Mouse (Mus musculus): ENCODE results near the gene Pkn1.

The Pkn1 gene

DNA sequence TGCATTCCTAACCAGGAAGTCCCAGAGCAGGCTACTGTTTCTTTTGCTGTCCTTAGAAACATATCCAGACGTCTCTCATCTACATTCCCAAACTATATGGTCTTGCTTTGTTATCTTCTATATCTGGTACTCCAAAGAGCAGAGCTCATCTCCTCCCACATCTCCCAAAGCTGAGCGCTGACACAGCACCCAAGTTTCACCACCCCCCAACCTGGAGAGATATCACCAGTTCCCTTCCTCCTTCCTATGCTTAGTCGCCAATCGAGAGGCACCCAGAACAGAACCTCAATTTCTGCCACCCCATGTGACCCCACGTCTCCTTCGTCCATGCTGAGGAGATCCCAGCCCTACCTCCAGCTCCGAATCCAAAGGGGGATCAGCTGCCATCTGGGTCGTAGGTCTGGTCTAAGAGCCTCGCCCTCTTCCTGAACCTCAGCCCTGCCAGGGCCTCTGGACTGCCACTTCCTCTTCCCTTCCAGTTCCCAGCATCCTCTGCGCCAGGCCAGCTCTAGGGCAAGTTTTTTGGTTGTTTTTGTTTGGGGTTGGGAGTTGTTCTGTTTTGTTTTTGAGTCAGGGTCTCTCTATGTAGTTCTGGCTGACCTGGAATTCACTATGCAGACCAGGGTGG is 5.3 kb downstream of the Pkn1 start:
- DNase-seq (ENCODE audit: low spot score): no peak

DNA sequence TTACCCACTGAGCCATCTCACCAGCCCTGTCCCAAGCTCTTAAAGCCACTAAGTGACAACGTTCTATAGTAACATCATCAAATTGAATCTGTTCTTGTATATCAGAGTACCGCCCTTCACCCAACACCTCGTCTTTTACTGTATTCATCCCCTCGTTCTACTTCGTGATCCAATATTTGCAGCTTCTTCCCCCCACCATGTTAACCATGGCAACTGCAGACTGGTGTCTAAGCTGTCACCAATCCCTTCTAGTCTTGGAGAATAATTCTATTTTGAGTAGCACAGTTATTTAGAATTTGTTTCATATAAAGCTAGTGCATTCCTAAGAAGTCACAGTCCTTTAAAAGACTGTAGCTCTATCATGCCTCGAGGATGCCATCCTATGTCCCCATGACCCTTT is 9.7 kb downstream of the Pkn1 start:
- no peak for DNase-seq (ENCODE audit: low spot score)

DNA sequence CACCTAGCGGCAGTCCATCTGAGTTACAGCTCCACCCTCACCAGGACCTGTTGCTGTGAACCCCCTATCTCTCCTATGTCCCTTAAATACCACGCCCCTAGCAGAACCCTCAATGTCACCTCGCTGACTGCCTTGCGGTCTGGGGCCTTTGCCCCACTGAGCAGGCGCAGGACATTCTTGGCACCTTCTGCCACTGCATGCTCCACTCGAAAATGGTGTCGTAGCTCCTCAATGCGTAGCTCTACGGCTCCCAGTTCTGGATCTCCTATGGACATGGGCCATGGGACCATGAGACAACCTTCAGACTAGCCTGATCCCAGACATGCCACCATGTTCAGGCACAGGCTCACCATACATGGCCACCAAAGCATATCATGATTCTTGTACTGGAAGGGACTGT is 14.5 kb downstream of the Pkn1 start:
- DNase-seq (ENCODE audit: low spot score): no peak

DNA sequence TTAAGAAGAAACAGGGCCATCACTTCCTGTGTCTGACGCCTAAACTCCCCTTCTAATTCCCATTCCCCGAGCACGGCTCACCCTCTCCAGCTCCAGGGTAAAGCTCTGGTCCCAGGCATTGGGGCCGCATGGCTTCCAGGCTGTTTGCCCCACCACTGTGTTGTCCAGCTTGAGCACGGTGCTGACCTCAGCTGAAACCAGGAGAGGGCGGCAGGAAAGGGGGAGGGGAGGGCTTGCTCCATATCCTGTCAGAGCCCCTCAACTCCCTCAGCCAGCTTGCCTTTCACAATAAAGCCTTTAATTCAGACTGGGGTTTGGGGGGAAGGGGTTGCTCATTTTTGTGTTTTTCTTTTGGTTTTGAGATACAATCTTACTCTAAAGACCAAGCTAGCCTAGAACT is 17.9 kb downstream of the Pkn1 start:
- DNase-seq (ENCODE audit: low spot score): no peak

DNA sequence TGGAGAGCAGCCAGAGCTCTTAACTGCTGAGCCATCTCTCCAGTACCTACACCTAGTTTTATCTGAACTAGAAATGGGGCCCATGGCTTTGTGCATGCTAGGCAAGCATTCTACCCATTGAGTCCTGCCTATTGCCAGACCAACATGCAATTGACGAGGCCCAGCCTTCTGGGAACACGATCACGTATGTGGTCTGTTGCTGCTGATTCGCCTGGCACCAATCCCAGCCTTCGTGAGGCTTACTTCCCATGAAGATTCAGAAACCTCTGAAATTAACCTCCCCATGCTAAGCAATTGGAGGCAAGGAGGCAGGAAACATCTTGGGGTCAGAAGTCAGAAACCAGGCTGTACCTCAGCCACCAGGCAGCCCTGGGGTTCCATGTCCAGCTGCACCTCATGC is 18.4 kb downstream of the Pkn1 start:
- no peak for DNase-seq (ENCODE audit: low spot score)

DNA sequence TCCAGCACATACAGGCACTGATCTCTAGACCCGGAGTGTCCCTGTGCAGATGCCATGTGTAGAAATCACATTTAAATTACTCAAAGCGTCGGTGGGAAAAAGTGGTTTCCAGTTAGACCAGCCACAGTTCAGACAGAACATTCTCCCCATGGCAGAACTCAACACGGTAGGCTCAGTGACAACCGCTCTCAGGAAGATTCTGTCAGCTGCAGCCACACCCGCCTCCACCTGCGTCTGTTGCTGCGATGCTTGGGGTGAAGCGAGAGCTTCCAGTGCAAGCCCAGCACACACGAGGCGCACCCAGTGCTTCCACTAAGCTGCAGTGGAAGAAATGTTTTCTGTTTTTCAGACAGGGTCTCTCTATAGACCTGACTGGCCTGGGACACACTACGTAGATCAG is 19.1 kb downstream of the Pkn1 start:
- no peak for DNase-seq (ENCODE audit: low spot score)

DNA sequence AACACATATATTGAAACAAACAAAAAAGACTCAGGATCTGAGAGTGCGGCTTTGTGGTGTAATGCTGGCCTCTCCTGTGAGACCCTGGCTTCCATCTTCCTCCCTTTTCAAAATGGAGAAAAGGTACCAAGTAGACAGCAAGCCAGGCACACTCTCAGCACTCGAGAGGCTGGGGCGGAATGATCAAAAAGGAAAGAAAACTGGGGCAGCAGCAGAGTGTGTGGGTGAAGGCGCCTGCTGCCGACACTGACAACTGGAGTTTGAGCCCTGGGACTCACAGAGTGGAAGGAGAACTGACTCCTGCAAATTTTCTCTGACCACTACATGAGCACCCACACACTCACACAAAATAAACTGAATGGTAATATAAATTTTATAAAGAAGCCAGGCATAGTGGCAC is 24.5 kb downstream of the Pkn1 start:
- no peak for DNase-seq (ENCODE audit: low spot score)

DNA sequence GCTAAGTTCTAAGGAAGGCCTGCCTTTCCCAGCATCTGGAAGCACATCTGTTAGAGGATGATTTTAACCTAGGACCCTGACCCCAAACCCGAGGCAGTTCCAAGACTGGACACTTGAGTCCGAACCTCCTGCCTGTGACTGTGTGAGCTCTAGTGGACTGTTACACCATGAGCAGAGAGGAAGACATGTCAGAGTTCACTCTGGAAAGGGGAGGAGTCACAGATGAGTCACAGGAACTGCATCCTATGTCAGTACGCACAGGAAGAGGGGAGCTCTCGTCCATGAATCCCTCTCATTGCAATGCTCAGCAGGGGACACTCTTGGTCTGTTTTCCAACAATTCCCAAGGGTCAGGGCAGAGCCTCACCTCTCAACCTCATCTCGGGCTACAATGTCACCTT is 26.0 kb downstream of the Pkn1 start:
- no peak for DNase-seq (ENCODE audit: low spot score)

DNA sequence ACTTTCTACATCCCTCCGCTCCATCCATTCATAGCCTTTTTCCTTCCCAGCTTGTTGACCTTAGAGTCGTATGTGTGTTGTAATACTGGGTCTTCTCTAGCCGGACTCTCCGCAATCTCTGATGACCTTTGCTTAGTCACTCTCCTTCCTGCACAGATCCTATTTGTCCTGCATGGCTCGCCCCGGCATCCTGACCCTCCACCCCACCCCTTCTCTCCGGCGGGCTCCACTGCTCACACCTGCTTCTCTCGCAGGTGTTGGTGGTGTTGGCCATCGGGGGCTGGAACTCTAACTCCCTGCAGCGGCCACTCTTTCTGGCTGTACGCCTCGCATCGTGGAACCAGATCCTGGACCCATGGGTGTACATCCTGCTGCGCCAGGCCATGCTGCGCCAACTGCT is 30.0 kb downstream of the Pkn1 start:
- DNase-seq (ENCODE audit: low spot score): no peak

DNA sequence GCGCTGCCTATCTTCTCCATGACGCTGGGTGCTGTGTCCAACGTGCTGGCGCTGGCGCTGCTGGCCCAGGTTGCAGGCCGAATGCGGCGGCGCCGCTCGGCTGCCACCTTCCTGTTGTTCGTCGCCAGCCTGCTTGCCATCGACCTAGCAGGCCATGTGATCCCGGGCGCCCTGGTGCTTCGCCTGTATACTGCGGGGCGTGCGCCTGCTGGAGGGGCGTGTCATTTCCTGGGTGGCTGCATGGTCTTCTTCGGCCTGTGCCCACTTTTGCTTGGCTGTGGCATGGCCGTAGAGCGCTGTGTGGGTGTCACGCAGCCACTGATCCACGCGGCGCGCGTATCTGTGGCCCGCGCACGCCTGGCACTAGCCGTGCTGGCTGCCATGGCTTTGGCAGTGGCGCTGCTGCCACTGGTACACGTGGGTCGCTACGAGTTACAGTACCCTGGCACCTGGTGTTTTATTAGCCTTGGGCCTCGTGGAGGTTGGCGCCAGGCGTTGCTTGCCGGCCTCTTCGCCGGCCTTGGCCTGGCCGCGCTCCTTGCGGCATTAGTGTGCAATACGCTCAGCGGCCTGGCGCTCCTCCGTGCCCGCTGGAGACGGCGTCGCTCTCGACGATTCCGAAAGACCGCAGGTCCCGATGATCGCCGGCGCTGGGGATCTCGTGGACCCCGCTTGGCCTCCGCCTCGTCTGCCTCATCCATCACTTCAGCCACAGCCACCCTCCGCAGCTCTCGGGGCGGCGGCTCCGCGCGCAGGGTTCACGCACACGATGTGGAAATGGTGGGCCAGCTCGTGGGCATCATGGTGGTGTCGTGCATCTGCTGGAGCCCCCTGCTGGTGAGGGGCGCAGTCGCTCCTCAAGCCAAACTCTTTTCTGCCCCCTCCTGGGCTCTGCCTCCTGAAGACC is 30.7 kb downstream of the Pkn1 start:
- no peak for DNase-seq (ENCODE audit: low spot score)

DNA sequence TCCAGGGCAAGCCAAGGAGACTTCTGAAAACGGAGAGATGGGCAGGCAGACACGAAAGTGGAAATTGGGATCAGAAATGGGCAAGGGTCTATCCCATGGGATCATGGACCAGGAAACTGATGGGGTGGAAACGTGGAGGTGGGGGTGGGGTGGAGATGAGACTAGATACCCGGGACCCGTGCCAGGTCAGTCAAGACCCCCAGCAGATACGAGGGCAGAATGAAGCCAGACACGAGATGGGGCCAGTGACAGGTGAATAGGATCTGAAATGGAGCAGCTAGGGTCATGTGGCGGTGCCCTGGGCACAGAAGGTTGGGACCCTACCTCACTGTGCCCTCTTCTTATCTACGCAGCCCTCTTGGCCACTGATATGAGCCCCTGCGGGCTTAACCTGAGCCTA is 31.5 kb downstream of the Pkn1 start:
- no peak for DNase-seq (ENCODE audit: low spot score)

DNA sequence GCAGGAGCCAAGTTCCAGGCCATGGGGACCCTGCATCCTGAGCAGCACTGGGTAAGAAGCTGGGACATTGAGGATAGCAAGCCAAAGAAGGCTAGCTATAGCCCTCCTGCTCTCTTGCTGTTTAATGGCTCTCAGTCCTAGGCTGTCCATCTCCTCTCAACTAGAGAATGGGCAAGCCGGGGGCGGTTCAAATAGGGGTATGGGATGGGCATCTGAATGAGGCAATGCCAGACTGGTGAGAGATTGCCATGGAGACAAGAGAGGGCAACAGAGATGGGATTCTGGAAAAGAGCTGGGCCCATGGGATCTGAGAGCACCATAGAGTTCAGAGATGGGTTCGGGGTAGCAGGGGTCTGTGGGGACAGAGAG is 32.1 kb downstream of the Pkn1 start:
- no peak for DNase-seq (ENCODE audit: low spot score)

DNA sequence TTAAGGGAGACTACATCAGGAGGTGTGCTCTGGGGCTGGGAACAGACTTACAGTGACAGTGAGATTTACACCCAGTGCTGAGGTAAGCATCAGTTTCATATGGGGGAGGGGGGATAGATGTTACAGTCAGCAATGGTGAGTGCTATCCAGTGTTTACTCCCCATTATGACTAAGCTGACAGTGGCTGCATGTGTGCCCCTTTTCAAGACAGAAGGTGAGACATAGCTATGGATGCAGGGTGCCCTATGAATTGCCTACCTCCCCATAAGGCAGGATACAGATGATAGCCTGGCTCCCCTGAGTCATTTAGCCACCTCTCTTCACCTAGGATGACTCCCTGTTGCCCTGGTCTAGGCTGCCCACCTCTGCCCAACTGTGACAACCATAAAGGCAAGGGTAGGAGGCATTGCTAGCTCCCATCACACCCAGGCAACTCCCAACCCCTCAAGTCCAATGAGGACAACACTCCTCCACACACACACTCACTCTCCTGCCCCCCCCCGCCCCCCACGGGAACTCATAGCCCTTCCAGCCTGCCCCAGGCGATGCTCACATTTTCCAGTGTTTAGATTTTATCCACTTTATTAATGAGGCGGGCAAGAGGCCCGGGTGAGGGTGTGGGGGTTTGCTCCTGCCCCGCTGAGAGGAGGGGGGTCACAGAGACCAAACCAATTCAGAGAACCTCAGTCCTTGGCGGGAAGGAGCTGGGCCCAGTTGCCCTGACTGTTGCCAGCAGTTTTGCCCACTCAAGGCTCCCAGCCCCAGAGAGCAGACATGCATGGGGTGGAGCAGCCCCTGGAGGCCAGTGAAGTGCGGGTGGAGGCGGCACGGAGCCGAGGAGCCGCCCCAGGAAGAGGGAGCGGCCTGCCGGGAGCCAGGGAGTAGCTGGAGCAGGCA is 32.8 kb downstream of the Pkn1 start, which contains the start of gene Ptger1:
TSS of gene Ptger1 (plus strand) at position 710 of the 897 bp plus-strand sequence.
- DNase-seq (ENCODE audit: low spot score): no peak

DNA sequence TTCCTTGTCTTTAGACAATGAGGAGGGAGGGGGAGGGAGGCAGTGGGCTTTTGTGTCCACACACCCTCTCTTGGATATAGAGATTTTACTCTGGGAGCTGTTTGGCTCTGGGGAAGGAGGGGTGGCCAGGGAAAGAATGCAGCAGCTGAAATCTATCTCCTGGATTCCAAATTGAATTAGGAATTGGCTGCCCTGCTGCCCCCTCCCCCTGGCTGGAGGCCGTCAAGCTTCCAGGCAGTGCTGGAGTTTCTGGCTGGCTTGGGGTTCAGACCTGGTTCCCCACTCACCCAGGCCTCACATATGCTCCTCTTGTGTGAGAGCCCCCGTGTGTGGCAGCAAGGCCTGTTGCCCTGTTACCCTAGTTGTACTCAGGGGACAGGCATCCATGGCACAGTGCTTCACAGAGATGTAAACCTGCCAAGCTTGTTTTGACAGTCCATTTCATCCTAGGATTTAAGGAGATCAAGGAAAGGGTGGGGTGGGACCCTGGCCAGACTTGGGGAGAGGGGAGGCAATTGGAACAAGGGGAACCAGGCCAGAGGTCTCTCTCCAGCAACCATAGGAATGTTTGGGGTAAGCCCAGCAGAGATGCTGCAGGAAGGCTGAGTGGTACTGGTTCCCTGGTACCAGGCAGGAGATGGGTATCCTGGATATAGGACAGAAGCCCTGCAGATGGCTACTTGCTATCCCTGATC is 33.9 kb downstream of the Pkn1 start:
- DNase-seq (ENCODE audit: low spot score): no peak

DNA sequence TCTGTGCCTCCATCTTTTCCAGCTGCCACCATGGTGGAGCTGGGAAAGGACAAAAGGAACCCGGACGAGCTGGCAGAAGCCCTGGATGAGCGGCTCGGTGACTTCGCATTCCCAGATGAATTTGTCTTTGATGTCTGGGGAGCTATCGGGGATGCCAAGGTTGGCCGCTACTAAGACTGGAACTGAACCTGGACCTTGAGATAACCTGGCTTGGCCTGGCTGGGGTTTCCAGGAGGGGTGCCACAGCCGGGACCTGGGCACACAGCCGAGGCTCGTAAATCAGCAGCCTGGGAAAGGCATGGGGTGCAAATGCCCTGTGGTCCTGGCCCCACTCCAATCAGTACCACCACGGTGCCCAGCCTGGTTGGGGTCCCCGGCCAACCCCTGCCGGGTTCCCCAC is 34.9 kb downstream of the Pkn1 start:
- no peak for DNase-seq (ENCODE audit: low spot score)

DNA sequence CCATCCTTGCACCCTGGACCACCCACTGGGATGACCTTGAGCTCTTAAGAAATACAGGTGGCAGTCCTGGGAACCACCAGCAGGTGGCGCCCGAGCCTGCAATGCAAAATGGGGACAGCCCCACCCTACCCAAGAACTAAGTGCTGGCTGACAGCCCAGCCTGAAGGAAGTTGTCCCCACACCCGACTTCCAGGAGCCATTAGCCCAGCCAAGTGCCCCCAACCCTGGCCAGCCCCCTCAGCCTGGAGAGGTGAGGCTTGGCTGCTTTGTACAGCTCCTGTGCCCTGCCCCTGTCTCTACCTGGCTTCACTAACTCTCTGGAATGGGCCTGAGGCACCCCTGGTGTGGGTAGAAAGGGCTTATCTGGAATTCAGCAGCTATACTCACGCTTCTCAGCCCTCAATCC is 36.6 kb downstream of the Pkn1 start:
- peak; percentile 89 for DNase-seq (ENCODE audit: low spot score)

DNA sequence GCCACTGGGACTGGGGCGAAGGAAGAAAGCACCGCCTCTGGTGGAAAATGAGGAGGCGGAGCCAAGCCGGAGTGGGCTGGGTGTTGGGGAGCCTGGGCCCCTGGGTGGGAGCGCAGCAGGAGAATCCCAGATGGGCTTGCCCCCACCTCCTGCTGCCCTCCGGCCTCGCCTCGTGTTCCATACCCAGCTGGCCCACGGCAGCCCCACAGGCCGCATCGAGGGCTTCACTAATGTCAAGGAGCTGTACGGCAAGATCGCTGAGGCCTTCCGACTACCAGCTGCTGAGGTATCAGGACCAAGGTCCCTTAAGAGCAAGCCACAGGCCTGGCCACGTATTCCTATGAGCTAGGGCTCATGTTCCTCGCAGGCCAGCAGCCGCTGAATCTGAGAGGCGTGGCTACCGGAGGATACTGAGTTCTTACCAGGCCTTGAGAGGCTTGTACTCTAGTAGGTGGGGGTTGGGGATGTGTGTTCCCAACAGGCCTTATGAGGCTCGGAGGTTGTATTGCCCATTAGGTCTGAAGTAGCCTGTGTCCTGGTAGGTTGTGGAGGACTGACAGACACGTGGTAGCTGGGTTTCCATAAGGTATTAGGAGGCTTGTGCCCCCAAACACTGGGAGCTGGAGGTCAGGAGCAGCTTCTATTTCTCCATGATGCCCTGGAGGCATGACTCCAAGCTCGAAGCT is 37.8 kb downstream of the Pkn1 start:
- no peak for DNase-seq (ENCODE audit: low spot score)

DNA sequence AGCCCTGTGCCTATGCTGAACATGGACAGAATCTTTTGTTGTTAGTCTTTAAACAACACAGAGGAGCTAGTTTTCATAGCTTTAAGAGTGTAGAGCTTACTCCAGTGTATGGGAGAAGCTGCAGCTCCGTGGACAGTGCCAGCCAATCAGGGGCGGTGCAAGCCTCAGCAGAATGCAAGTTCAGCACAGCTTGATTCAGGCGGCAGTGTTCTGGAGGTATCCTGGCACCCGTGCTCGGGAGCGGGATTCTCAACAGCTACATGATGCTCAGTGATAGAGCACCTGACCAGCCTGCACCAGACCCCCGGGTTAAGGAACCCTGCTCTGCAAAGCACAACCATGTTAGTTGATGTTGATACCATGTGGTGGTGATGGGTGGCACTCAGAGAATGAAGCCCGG is 38.4 kb downstream of the Pkn1 start:
- DNase-seq (ENCODE audit: low spot score): no peak

DNA sequence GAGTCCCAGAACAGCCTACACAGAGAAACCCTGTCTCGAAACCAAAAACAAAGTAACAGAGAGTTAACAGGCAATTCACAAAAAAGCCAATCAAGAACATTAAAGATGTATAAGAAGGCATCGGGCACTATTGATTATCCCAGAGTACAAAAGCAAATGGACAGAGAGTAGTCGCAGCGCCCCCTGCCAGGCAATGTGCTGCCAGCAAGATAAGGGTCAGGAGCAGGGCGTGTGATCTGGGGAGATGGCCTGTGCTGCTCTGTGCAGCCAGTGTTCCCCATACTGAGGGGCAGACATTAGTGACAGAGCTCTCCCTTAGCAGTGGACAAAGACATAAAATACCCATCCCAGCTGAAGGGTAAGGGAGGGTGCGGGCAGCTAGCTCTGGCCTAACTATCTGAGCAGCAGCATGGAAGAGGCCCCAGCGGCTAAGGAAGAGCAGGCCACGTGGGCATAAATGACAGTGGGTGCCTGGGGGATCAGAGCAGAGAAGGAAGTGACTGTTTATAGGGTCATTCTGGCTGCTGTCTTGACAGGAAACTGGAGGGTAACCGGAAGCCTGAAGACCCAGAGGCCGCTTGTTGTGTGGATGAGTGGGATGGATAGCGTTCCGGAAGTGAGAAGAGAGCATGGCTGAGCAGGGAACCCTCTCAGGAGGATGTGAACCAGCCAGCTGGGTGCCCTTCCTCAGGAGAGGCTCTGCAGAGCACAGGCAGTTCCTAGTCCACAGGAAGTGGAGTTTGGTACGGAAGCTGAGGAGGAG is 42.3 kb downstream of the Pkn1 start:
- DNase-seq (ENCODE audit: low spot score): no peak

DNA sequence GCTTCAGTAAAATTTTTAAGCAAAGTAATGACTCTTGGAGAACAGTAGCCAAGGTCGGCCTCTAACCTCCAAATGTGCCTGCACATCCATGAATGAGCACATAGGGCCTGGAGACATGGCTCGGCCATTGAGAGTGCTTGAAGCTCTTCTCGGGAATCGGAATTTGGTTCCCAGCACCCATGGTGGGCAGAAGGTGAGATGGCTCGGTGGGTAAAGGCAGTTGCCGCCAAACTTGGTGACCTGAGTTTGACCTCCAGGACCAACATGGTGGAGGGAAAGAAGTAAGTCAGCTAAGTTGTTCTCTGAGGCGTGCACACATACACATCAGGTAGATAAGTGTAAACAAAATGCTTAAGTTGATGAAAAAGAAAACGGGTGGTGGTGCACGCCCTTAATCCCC is 42.9 kb downstream of the Pkn1 start:
- DNase-seq (ENCODE audit: low spot score): no peak

DNA sequence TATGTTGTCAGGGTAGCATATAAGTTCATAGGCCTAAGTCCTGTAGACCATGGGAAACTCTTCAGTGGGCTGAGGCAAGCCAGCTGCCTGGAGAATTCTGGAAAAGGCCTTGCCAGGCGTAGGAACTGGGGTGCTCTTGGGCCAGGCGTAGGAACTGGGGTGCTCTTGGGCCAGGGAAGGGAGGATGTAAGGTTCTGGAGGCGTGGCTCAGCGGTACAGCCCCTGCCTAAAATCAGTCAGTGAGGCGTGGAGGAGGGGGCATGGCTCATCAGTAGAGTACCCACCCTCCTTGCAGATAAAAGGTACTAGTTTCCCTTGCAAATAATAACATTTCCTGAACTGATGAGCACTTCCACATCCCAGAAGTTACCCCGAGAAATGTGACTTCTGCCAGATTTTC is 44.3 kb downstream of the Pkn1 start:
- DNase-seq (ENCODE audit: low spot score): no peak
